Mouse (Mus musculus) MN1 (cell line): ENCODE results near the gene Ms4a4d.

Source experiments
- DNase-seq: peaks from one replicate; pipeline ENCODE4 v3.0.0-alpha.2; 2016; ENCODE audit warnings: low spot score

The Ms4a4d gene

GRCm38 (mm10) chr19:11574965-11575364, 38.4 kb downstream of the Ms4a4d start:
- no peak for DNase-seq

GRCm38 (mm10) chr19:11589205-11589604, 52.6 kb downstream of the Ms4a4d start:
- no peak for DNase-seq

- no peak for DNase-seq
These were observed 53.4 kb downstream of the Ms4a4d start for GRCm38 (mm10) chr19:11589891-11590449.

- no peak for DNase-seq
These were observed 64.7 kb downstream of the Ms4a4d start for GRCm38 (mm10) chr19:11601349-11601748.

- no peak for DNase-seq
These were observed 65.4 kb downstream of the Ms4a4d start for GRCm38 (mm10) chr19:11602026-11602425.

GRCm38 (mm10) chr19:11604603-11605002, 68.0 kb downstream of the Ms4a4d start, which contains the start of gene Ms4a6d:
Gene Ms4a6d, minus strand, starts transcription at chr19:11604849.
- no peak for DNase-seq
